Mouse (Mus musculus) megakaryocyte, embryonic 14.5 days (primary cell): ENCODE data around the gene Asb4. TPM values are rescaled to one million over a fixed set of nuclear protein-coding genes. Genes with fewer than 3 reads are reported as not detected.

Experiments used
- H3K27me3 ChIP-seq: replicated peaks from 2 replicates; pipeline ENCODE3; 2012; ENCODE audit warnings: inconsistent platforms
- H3K36me3 ChIP-seq: replicated peaks from 2 replicates; pipeline ENCODE3; 2012; ENCODE audit warnings: low read length, inconsistent platforms, mixed read lengths
- H3K4me1 ChIP-seq: 2 replicates; pipeline ENCODE4 v1.6.1; 2012; ENCODE audit warnings: inconsistent platforms
- H3K4me3 ChIP-seq: replicated peaks from 2 replicates; pipeline ENCODE3; 2012; ENCODE audit warnings: moderate library complexity, mild to moderate bottlenecking, inconsistent platforms
- H3K9me3 ChIP-seq: 2 replicates; pipeline ENCODE4 v1.6.1; 2012; ENCODE audit warnings: inconsistent platforms
- FLI1 ChIP-seq: IDR thresholded peaks from 2 replicates; pipeline ENCODE4 v1.6.1; 2012; ENCODE audit warnings: low read length, inconsistent platforms, mixed read lengths
- GATA1 ChIP-seq: IDR thresholded peaks from 3 replicates; pipeline ENCODE4 v1.6.1; 2012; ENCODE audit warnings: mixed read lengths, low read length, inconsistent platforms, borderline replicate concordance
- polyA plus RNA-seq: library from polyadenylated mRNA; stranded (reverse); fragments of >175 nt; gene quantifications from 2 replicates; pipeline ENCODE4 v1.2.3, GENCODE M21; 2012; ENCODE audit warnings: low replicate concordance; ENCODE audit not compliant: insufficient read depth

Asb4 gene
- polyA plus RNA-seq, 1 experiment: not detected

- no peak for TF ChIP-seq GATA1
- no peak for TF ChIP-seq FLI1
- Histone ChIP-seq H3K27me3 (peaks cover 4% of the 10 kb centered on the region), H3K4me3 (no peak overlapping the region), H3K9me3 (no peaks in the 10 kb centered on the region), H3K4me1 (peaks cover 5% of the 10 kb centered on the region; the same call in 1 of the 2 replicates), H3K36me3 (no peaks in the 10 kb centered on the region)
Measured at GRCm38 (mm10) chr6:5443104-5443863, 60.1 kb downstream of the Asb4 start.

- Histone ChIP-seq H3K27me3 (peaks cover 4% of the 10 kb centered on the region), H3K4me1 (peaks cover 5% of the 10 kb centered on the region; the same call in 1 of the 2 replicates), H3K36me3 (no peaks in the 10 kb centered on the region), H3K4me3 (no peak overlapping the region), H3K9me3 (no peaks in the 10 kb centered on the region)
- TF ChIP-seq FLI1 (no peak), GATA1 (no peak)
Measured at GRCm38 (mm10) chr6:5444331-5444898, 61.2 kb downstream of the Asb4 start.

- TF ChIP-seq GATA1 (no peak), FLI1 (no peak)
- Histone ChIP-seq H3K9me3 (no peaks in the 10 kb centered on the region), H3K4me3 (no peak overlapping the region), H3K36me3 (no peaks in the 10 kb centered on the region), H3K4me1 (peaks cover 5% of the 10 kb centered on the region; the same call in 1 of the 2 replicates), H3K27me3 (peaks cover 4% of the 10 kb centered on the region)
Measured at GRCm38 (mm10) chr6:5447013-5447412, 63.8 kb downstream of the Asb4 start.

- H3K27me3 ChIP-seq: peaks cover 4% of the 10 kb centered on the region
- H3K4me1 ChIP-seq: peaks cover 5% of the 10 kb centered on the region; the same call in 1 of the 2 replicates
- no peak overlapping the region for H3K4me3 ChIP-seq
- no peaks in the 10 kb centered on the region for H3K36me3 ChIP-seq
- H3K9me3 ChIP-seq: no peaks in the 10 kb centered on the region
- TF ChIP-seq GATA1: no peak
- no peak for TF ChIP-seq FLI1
Measured at GRCm38 (mm10) chr6:5447546-5447945, 64.4 kb downstream of the Asb4 start.

- TF ChIP-seq GATA1: no peak
- TF ChIP-seq FLI1: no peak
- Histone ChIP-seq H3K36me3 (no peaks in the 10 kb centered on the region), H3K4me3 (no peak overlapping the region), H3K4me1 (no peaks in the 10 kb centered on the region), H3K27me3 (peaks cover 2% of the 10 kb centered on the region), H3K9me3 (no peaks in the 10 kb centered on the region)
Measured at GRCm38 (mm10) chr6:5448396-5448795, 65.2 kb downstream of the Asb4 start.

- no peaks in the 10 kb centered on the region for H3K27me3 ChIP-seq
- no peak overlapping the region for H3K4me3 ChIP-seq
- TF ChIP-seq FLI1: no peak
- TF ChIP-seq GATA1: no peak
- H3K4me1 ChIP-seq: no peaks in the 10 kb centered on the region
- no peaks in the 10 kb centered on the region for H3K36me3 ChIP-seq
- no peaks in the 10 kb centered on the region for H3K9me3 ChIP-seq
Measured at GRCm38 (mm10) chr6:5449878-5450277, 66.7 kb downstream of the Asb4 start.

GRCm38 (mm10) chr6:5455836-5456235 lies 72.7 kb downstream of the Asb4 start:
- no peaks in the 10 kb centered on the region for H3K27me3 ChIP-seq
- H3K36me3 ChIP-seq: no peaks in the 10 kb centered on the region
- H3K4me3 ChIP-seq: no peak overlapping the region
- H3K9me3 ChIP-seq: no peaks in the 10 kb centered on the region
- TF ChIP-seq FLI1 (no peak), GATA1 (no peak)
- no peaks in the 10 kb centered on the region for H3K4me1 ChIP-seq

GRCm38 (mm10) chr6:5470480-5471318 lies 87.5 kb downstream of the Asb4 start:
- no peak for TF ChIP-seq FLI1
- no peak for TF ChIP-seq GATA1
- Histone ChIP-seq H3K9me3 (no peaks in the 10 kb centered on the region), H3K27me3 (no peaks in the 10 kb centered on the region), H3K4me3 (no peak overlapping the region), H3K4me1 (no peaks in the 10 kb centered on the region), H3K36me3 (no peaks in the 10 kb centered on the region)

GRCm38 (mm10) chr6:5472692-5473091 lies 89.5 kb downstream of the Asb4 start:
- Histone ChIP-seq H3K36me3 (no peaks in the 10 kb centered on the region), H3K4me3 (no peak overlapping the region), H3K27me3 (no peaks in the 10 kb centered on the region), H3K4me1 (no peaks in the 10 kb centered on the region), H3K9me3 (no peaks in the 10 kb centered on the region)
- TF ChIP-seq GATA1 (no peak), FLI1 (no peak)

- no peak overlapping the region for H3K4me3 ChIP-seq
- H3K27me3 ChIP-seq: no peaks in the 10 kb centered on the region
- no peaks in the 10 kb centered on the region for H3K36me3 ChIP-seq
- H3K9me3 ChIP-seq: no peaks in the 10 kb centered on the region
- TF ChIP-seq FLI1: no peak
- no peak for TF ChIP-seq GATA1
- no peaks in the 10 kb centered on the region for H3K4me1 ChIP-seq
Measured at GRCm38 (mm10) chr6:5474021-5474420, 90.8 kb downstream of the Asb4 start.
